Mouse (Mus musculus): Measurements from ENCODE around the gene Vpreb3.

The Vpreb3 gene

GRCm38 (mm10) chr10:75931311-75931710 lies 11.5 kb upstream of the Vpreb3 start:
- in situ Hi-C loops (cut with MboI; ENCODE audit: unreplicated experiment in 2 of 2), result no loop called here

GRCm38 (mm10) chr10:75932081-75932678 lies 10.7 kb upstream of the Vpreb3 start:
- in situ Hi-C loops (cut with MboI; ENCODE audit: unreplicated experiment in 2 of 2), result no loop called here

DNA sequence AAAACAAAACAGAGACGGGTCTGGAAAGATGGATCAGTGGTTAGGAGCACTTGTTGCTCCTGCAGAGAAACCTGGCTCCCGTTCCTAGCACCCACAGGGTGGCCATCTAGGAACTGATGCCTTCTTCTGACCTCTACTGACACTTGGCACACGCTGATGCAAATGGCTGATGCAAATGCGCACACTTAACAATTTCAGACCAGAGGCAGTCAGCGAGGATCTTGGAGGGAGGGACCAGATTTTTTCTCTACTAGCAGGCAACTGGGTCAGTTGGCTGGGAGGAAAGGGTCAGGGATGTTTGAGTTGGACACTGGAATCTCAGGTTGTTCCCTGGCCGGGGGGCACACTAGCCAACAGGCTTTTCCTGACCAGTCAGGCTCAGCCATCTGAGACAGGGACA lies 10.0 kb upstream of the Vpreb3 start, which contains the start of gene Chchd10:
TSS of gene Chchd10 (plus strand) at position 240 of the 400 bp plus-strand sequence.
- in situ Hi-C loops (cut with MboI; ENCODE audit: unreplicated experiment in 2 of 2), result no loop called here

DNA sequence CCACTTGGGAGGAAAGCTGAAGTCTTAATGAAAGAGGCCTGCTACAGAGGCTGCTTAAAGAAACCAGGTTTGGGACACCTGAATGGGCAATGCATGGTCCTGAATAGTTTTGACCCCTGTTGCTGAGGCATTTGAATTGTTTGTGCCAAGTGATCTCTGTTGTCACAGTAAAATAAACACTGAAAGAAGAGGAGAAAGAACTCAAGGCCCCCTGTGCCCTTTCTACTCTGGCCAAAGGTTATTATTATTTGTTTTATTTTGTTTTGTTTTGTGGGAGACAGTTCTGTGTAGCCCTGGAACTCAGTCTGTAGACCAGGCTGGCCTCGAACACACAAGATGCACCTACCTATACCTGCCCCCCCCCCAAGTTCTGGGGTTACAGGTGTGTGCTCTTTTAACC lies 7.9 kb upstream of the Vpreb3 start:
- in situ Hi-C loops (cut with MboI; ENCODE audit: unreplicated experiment in 2 of 2), result no loop called here

GRCm38 (mm10) chr10:75935680-75936541 lies 6.9 kb upstream of the Vpreb3 start, which contains the start of gene Mmp11:
TSS of gene Mmp11 (minus strand) at chr10:75936496.
- in situ Hi-C loops (cut with MboI; ENCODE audit: unreplicated experiment in 2 of 2), result no loop called here

- in situ Hi-C loops (cut with MboI; ENCODE audit: unreplicated experiment in 2 of 2), result no loop called here
Measured at GRCm38 (mm10) chr10:75936909-75937667, 5.8 kb upstream of the Vpreb3 start.

DNA sequence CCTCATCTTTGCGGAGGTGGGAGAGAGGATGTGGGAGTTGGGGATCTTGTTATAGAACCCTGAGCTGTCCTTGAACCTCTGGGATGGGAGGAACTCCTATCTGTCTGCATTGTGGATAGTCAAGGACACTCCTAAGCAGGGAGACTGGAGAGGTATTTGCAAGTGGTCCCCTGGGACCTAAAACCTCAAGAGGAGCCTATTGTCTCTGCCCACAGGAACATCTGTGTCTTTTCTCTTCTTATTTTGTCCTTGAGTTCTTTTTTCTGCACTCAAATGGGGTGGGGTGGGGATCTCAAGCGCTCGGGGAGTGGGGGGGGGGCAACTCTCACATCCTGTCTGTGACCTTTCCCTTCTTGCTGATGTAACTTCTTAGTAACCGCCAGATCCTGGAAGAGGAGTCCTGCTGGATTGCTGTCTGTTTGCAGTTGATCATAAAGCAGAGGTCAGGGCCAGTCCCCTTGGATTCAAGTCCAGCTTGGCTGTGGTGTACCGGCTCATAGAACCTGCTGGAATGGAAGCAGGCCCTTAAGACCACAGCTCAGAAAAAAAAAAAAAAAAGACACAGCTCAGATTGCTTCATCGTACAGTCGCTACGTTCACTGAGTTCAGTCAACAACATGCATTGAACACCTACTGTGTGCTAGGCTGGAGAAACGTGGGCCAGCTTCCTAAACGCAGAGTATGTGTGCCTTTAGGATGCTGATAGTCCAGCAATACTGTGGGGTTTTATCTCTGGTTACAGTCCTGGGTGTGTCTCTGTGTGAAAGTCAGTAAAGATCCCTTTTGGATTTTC lies 4.8 kb upstream of the Vpreb3 start:
- in situ Hi-C loops (cut with MboI; ENCODE audit: unreplicated experiment in 2 of 2), result no loop called here

DNA sequence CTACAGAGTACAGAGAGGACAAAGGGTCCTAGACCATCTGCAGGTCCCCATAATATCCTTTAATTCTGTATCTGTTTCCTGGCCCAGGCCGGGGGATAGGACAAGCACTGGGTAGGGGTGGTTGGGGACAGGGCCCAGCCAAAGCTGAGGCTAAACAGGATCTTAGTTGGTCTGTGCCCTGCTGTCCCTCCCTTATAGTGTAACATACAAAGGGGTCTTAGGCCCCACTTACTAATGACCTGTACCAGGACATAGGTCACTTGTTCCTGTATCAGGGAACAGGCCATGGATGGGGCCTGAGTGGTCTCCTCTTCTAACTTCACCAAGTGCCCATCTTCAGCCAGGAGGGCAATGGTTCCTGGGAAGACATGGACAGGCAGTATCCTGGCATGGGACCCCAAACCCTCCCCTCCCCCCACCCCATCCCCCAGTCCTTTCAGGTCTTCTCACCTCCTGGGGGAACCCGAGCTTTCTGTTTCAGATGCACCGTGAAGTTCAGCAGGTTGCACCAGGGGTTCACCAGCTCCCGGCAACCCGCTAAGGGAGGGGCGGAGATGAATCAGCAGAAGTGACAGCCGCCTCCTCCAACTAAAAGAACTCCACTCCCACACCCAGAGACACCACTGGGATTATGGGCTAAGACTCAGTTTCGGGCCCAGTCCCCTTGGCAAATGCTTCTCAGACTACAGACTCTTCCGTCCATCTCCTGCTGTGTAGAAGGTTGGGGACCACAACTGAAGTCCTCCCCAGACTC lies 3.2 kb upstream of the Vpreb3 start:
- in situ Hi-C loops (cut with MboI; ENCODE audit: unreplicated experiment in 2 of 2), result no loop called here

DNA sequence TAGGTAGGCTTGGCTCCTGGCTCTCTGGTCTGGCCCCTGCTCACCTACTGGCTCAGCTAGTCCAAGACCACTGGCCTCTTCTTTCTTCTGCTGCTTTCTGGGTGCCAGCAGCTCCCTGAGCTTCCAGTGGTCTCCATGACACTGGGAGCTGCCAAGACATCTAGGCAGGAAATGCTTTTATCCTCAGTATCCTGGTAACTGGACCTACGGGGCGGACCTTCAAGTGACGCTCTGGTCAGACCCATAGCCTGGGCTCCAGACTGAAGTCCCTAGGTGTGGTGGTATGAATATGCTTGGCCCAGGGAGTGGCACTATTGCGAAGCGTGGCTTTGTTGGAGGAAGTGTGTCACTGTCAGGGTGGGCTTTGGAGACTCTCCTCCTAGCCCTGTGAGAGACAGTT lies 2.3 kb upstream of the Vpreb3 start, which contains the start of gene Gm867:
TSS of gene Gm867 (minus strand) at position 153 of the 400 bp plus-strand sequence.
- in situ Hi-C loops (cut with MboI; ENCODE audit: unreplicated experiment in 2 of 2), result no loop called here

DNA sequence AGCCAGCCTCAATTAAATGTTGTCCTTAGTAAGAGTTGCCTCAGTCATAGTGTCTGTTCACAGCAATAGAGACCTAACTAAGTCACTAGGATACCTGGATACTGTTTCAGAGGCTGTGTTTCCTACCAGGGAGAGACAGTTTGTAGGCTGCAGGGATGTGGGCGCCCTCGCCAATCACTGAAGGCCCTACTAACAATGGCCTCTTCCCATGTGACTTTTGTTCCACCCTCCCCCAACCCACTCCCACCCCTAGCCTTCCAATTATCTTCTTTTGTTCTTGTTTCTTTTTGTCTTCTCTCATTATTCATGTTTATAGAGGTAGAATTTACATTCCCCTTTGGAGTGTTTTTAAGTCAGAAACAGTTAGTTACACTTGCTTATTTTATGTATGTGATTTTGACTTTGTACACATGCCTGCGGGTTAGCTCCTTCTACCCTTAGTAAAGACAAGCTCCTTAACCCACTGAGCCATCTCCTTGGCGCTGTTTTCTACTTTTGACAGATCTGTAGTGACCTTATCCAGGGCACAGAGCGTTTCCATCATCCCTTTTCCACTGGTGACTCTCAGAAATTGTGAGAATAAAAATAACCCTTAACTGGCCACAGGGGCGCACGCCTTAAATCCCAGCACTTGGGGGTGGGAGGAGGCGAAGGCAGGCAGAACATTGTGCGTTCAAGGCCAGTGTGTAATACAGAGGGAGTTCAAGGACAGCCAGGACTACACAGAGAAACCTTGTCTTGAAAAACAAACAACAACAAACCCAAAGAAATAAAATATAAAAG lies 1.6 kb upstream of the Vpreb3 start:
- in situ Hi-C loops (cut with MboI; ENCODE audit: unreplicated experiment in 2 of 2), result no loop called here

DNA sequence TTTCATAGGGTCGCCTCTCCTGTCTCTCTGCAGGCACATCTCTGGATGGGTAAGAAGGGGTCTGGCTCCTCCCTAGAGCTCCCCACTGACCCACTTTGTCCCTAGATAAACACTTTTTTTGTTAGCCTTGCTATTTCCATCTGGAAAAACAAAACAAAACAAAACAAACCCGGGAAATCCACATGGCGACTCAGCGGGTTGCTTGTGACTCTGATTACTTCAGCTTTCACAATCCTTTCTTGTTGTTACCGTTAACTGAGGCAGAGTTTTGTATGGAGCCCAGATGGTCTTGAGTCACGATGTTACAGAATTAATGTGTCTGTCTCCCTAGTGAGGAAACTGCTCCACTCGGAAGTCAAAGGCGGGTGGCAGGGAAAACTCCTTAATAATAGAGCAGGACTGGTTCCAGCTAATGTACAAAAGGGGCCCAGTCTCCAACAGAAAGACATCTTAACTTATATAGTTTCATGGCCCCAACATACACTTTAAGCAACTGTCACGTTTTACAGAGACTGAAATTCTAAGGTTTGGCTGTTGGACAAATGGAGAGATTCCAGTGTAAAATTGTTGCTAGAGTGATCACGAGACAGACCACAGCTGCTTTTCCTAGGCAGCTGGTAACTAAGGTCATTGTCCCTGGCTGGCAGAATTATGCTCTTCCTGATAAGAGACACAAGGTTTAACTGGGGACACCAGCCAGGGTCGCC lies 1.4 kb downstream of the Vpreb3 start:
- in situ Hi-C loops (cut with MboI; ENCODE audit: unreplicated experiment in 2 of 2), result no loop called here

DNA sequence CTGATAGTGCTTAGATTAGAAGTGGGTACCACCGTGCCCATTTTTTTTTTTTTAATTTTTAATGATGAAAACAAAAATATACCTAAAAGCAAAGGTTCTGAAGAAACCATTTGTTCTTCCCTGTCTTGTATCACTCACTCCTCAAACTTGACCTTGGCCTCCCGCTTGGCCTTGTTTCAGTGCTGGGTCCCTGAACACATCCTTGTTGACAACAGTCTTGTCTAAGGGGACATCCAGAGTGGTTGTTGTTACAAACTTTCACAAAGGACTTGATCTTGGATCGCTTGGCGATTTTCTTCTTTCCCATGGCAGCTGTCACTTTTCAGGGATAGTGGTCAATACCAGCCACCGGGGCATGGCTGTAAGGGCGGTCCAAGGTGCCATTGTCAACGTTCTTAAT lies 2.4 kb downstream of the Vpreb3 start:
- in situ Hi-C loops (cut with MboI; ENCODE audit: unreplicated experiment in 2 of 2), result no loop called here

- in situ Hi-C loops (cut with MboI; ENCODE audit: unreplicated experiment in 2 of 2), result no loop called here
Measured at GRCm38 (mm10) chr10:75945896-75946295, 3.0 kb downstream of the Vpreb3 start.

DNA sequence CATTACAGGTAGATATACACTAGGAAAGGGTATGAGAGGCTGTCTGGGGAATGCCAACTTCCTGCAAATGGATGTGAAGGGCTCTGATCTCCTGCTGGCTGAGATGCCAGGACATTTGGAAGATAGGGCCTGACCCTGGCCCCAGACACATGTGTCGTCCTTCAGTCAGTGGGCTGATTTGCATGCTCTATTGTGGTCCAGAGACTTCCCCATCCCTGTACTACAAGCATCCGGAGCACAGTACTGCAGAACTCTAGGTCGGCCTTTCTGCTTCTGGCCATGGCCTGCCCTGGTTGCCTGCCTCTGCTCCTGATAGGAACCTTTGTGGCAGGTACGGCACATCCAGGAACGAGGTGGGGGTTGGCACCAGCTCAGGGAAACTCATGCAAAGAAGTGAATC lies 5.2 kb downstream of the Vpreb3 start:
- in situ Hi-C loops (cut with MboI; ENCODE audit: unreplicated experiment in 2 of 2), result no loop called here

DNA sequence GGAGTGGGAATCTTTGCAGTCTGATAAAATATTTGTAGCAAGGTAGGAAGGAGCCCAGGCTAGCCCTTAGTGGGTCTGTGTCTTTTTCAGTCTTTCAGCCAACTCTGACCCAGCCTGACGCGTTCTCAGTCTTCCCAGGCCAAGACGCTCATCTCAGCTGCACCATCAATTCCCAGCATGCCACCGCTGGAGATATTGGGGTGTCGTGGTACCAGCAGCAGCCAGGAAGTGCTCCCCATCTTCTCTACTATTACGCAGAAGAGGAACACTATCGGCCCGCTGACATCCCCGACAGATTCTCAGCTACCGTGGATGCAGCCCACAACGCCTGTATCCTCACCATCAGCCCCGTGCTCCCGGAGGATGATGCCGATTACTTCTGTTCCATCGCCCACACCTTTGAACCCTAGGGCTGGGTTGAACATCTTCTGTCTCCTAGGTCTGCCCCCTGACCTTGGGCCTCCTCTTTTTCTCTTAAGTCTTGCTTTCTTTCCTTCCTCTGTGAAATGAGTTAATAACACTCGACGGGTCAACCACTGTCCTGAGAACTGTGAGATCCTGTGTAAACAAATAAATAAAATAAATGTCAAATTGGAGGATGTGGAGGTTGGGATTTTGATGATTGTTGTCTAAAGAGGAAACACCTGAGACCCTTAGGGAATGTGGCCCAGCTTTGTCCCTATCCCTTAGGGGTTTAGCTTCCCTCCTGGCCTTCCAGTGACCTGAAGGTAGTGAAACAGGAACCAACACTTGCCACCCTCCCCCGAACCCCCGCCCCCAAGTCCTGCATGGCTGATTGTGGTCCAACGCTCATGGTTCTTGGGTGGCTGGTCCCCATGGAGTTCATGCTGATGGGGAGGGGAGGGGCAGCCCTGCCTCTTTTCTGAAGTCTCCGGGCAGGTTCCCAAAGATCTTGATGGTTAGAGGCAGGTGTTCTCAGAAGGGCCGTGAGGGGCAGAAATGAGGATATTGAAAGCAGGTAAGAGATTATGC lies 6.5 kb downstream of the Vpreb3 start:
- in situ Hi-C loops (cut with MboI; ENCODE audit: unreplicated experiment in 2 of 2), result loop anchor here (5.0 to 25.0 kb wide), 5 partner anchors 62 to 788 kb away; partner anchors contain the start of genes Ggt5 (in 2 of the 2) and Col6a1 (in 1 of the 2)

DNA sequence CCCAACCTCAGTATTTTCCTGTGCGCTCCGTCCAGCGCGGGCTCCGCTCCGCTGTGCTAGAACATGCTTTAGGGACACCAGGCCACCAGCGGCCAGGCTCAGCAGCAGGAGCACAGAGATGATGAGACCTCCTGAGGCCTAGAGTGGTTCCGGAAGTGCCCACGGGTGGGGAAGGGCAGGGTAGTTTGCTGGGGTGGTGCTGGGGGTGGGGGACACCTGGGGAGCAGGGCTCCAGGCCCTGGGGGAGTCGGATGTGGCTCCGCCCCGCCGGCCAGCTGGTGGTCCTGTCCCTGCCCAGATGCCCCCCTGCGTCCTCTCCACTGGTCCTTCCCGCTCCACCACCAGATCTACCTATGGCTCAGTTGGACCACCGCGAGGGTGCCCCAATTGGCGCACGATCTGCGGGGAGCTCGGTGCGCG lies 7.9 kb downstream of the Vpreb3 start:
- in situ Hi-C loops (cut with MboI; ENCODE audit: unreplicated experiment in 2 of 2), result loop anchor here (5.0 to 25.0 kb wide), 5 partner anchors 64 to 786 kb away; partner anchors contain the start of genes Ggt5 (in 2 of the 2) and Col6a1 (in 1 of the 2)
